Mouse (Mus musculus): ENCODE data around the gene Arf5.

The Arf5 gene

DNA sequence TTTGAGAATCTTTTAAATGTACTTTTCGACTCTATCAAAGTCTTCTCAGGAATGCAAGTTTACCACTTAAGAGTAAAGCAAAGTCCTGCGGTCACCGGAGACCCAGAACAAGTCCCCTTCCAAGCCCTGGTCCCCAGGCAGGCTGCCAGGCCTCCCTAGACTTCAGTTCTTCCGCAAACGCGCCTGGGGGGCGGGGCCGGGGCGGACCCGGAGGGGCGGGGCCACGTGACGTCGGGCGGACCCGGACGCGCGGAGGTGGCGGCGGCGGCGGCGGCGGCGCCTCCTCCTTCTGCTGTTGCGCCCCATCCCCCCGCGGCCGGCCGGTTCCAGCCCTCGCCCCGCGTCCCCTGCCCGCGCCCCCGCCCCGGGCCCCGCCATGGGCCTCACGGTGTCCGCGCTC is at the start of gene Arf5:
TSS of gene Arf5 (plus strand) at position 248 of the 400 bp plus-strand sequence.
- peak; percentile 33 for DNase-seq (ENCODE audit: low read depth, low spot score)

- peak; percentile 23 for DNase-seq (ENCODE audit: low read depth, low spot score)
Measured at GRCm38 (mm10) chr6:28381983-28382382, 41.4 kb upstream of the Arf5 start.

DNA sequence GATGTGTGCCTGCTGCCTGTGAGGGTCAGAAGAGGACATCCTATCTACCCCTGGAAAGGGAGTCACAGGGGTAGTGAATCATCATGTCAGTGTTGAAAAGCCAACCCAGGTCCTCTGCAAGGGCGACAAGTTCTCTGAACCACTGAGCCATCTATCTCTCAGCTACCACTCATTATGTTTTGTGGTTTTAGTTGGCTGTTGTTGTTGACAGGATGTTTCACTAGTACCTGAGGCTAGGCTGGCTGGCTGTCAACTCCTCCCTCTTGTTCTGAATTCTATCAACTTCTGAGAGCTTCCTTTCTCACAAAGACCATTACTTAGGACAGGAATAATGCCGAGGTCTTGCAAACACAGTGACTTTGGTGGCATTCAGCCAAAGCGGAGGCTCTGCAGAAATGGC is 38.2 kb upstream of the Arf5 start:
- DNase-seq (ENCODE audit: low read depth, low spot score) = no peak

GRCm38 (mm10) chr6:28389038-28389437 is 34.3 kb upstream of the Arf5 start:
- no peak for DNase-seq (ENCODE audit: low read depth, low spot score)

- DNase-seq (ENCODE audit: low read depth, low spot score) = no peak
Measured at GRCm38 (mm10) chr6:28396051-28396852, 27.1 kb upstream of the Arf5 start.

DNA sequence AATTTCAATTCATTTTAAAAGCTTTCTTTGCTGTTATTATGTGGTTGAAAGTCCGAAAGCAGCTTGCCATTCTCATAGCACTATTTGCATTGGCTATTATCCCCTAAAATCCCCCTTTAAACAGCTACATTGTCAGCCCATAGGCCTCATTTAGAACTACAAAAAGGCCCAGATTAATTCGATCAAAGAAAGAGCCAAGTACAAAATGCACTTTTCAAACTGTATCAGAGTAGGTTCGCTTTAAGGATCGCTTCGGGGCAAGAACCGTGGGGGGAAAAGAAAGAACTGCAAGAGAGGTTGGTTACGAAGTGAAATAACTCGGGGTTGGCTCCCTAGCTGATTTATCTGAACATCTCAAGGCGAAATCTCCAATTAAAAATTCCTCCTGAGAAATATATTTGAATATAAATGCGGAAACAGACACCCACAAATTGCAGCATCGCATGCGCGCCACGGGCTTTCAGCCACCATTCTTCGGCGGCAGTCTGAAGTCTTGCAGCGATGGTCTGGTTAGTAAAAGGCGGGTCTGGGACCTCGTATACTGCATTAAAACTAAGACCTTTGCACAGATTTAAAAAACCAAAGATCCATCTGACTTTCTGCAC is 26.4 kb upstream of the Arf5 start:
- DNase-seq (ENCODE audit: low read depth, low spot score) = no peak

DNA sequence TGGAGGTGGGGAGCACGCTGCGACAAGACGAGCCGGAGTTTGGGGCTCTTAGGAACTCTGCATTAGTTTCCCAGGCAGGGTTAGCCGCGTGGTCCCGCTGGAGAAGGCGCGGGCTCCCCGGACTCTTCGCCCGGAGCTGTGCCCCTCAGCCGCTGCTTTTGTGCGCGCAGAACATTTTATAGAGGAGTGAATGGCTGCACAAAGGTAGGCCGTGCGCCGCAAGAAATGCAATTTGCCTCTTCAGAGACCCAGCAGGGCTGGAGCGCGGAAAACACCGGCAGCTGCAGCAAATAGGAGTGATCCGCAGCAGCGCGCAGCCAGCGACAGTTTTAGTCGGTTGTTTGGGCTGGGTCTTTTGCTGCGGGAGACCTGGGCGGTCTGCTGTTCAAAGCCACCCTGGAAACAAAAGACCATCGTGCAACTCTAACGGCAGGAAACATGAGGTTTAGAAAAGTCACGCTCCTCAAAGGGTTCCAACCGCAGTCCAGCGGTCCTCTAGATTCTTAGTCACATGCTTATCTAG is 25.6 kb upstream of the Arf5 start, which contains the start of gene Zfp800:
TSS of gene Zfp800 (minus strand) at position 325 of the 523 bp plus-strand sequence.
- no peak for DNase-seq (ENCODE audit: low read depth, low spot score)

GRCm38 (mm10) chr6:28398726-28399125 is 24.6 kb upstream of the Arf5 start:
- DNase-seq (ENCODE audit: low read depth, low spot score) = no peak

DNA sequence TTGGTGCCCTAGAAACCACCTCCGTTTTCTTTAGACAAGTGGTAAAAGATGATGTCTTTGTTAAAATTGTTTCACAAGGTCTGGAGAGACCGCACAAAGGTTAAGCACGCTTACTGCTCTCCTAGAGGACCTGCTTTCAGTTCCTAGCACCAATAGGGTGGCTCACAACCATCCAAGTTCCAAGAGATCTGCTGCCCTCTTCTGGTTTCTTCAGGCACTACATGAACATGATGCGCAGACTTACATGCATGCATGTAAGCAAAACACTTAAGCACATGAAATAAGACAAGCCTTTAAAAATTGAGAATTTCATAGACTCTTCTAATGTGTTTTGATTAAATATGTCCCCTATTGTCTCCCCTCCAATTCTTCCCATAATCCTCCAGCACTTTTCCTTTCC is 23.6 kb upstream of the Arf5 start:
- DNase-seq (ENCODE audit: low read depth, low spot score) = no peak

GRCm38 (mm10) chr6:28410053-28410452 is 13.3 kb upstream of the Arf5 start:
- DNase-seq (ENCODE audit: low read depth, low spot score) = no peak

GRCm38 (mm10) chr6:28411236-28411635 is 12.1 kb upstream of the Arf5 start:
- DNase-seq (ENCODE audit: low read depth, low spot score) = no peak

- DNase-seq (ENCODE audit: low read depth, low spot score) = no peak
Measured at GRCm38 (mm10) chr6:28416981-28417380, 6.4 kb upstream of the Arf5 start.

- no peak for DNase-seq (ENCODE audit: low read depth, low spot score)
Measured at GRCm38 (mm10) chr6:28418449-28418848, 4.9 kb upstream of the Arf5 start.

GRCm38 (mm10) chr6:28419673-28420072 is 3.7 kb upstream of the Arf5 start:
- DNase-seq (ENCODE audit: low read depth, low spot score) = no peak

DNA sequence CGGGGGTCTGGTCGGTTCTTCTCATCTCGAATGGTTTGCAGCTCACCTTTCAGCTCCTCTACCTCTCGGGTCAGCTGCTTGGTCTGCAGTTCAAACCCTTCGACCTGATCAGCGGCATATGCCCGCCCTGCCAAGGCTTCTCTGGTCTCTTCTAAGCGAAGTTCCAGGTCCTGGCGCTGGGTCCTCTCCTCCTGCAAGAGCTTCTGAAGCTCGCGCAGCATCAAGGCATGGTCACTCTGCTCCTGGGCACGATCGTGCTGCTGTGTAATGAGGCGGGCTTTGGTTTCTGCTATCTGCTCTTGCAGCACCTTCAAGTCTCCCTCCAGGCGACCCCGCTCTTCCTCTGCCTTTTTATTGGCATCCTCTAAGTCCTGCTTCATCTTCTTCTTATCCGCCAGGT is 3.0 kb upstream of the Arf5 start:
- DNase-seq (ENCODE audit: low read depth, low spot score) = no peak

- no peak for DNase-seq (ENCODE audit: low read depth, low spot score)
Measured at GRCm38 (mm10) chr6:28420865-28421264, 2.5 kb upstream of the Arf5 start.

DNA sequence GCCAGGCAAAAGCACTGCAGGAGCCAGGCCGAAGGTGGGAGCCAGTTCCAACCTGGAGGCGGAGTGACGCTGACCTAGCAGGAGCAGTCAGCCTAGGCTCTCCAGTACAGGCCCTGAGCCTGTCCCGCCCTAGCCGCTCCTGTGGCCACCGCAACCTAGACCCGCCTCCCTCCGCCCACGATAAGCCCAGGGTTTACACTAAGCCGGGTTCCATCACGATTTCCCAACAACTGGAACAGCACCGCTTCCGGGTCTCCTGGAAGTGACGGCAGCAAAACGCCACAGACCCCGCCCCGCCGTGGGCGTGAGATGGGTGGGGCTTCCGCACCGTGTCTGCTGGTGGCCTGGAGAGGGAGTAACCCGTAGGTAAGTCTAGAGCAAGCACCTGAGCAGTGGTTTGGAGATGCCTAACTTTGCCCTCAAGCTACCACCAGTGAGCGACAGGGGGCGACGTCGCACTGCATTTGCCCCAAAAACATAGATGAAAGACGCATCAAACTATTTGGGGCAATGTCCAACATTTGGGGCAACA is 1.8 kb upstream of the Arf5 start:
- peak; percentile 89 for DNase-seq (ENCODE audit: low read depth, low spot score)

- DNase-seq (ENCODE audit: low read depth, low spot score) = no peak
Measured at GRCm38 (mm10) chr6:28422651-28423290, 589 bp upstream of the Arf5 start.

- peak; percentile 48 for DNase-seq (ENCODE audit: low read depth, low spot score)
Measured at GRCm38 (mm10) chr6:28423767-28424695, 671 bp downstream of the Arf5 start.

- no peak for DNase-seq (ENCODE audit: low read depth, low spot score)
Measured at GRCm38 (mm10) chr6:28425019-28425418, 1.7 kb downstream of the Arf5 start.

Data from telencephalon, adult 2 months (tissue).